Mouse (Mus musculus): ENCODE results near the gene Elf2.

DNA sequence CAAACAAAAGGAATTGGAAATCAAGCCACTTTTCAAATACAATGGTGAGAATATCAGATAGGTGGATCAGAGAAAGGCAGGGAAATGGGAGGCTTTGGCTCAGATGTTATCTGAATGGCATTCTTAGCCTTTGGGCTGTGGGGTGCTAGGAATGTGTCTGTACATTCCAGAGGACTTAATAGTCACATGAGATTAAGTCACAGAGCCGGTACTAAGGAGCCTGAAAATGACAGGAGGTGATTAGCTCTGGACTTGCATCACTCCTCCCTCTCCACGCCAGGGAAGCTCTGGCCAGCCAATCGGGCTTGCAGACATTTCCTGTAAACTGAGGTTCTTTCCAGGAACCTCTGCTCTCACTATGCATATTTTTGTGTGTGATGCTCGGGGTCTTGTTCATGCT lies 119.6 kb downstream of the Elf2 start:
- TF ChIP-seq CTCF (conservative IDR thresholded peaks at IDR 0.05; ENCODE audit: low read length) (no peak), POU5F1 (IDR thresholded peaks at IDR 0.05; ENCODE audit: borderline replicate concordance, low read length) (no peak), NANOG (IDR thresholded peaks at IDR 0.05; ENCODE audit: borderline replicate concordance, low read length) (no peak)

Measured in E14TG2a.4 (cell line).